Mouse (Mus musculus) CD4-positive helper T cell, adult 2 months (primary cell): Measurements from ENCODE around the gene Evl.

Experiments used
- DNase-seq: peaks from one replicate; pipeline ENCODE4 v3.0.0-alpha.2; 2012; ENCODE audit warnings: low read depth, missing footprints, low spot score

The Evl gene

GRCm38 (mm10) chr12:108590131-108590530 is 35.6 kb downstream of the Evl start:
- DNase-seq: no peak

DNA sequence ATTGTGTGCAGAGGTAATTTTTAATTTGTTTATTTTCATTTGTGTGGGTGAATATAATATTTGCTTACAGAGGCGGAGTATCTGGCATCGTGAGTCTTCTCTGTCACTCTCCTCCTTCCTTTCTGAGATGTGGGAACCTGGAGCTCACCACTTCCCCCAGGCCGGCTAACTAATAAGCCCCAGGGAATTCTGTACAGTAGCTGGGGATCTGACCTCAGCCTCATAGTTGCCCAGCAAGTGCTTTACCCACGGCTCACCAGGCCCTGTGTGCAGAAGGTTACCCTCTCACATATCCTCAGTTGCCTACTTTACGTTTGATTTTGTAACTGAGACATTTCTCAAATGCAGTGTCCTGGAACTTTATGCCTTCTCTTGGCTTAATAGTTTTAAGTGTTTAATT is 37.1 kb downstream of the Evl start:
- no peak for DNase-seq

- no peak for DNase-seq
Observed at GRCm38 (mm10) chr12:108592866-108593265, 38.3 kb downstream of the Evl start.

DNA sequence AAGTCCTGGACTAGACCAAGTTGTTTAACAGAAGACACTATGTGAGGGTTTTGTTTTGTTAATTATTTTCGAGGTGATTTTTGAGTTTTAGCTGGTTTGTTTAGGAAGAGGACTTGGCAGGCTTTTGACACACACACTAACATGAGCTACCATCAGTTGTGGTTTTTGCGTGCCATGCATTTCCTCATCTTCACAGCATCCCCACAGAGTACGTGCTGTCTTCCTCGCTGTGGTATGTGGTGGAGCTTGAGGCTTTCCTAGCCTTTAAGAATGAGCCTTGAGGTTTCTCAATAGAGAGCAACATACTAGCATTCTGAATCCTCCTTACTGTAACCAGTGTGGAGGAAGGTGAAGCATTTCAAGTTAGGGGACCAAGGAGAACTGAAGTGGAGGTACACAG is 46.3 kb downstream of the Evl start:
- peak; percentile 62 for DNase-seq

GRCm38 (mm10) chr12:108601326-108601725 is 46.8 kb downstream of the Evl start:
- DNase-seq: no peak

- DNase-seq: no peak
Observed at GRCm38 (mm10) chr12:108604546-108604945, 50.0 kb downstream of the Evl start.

DNA sequence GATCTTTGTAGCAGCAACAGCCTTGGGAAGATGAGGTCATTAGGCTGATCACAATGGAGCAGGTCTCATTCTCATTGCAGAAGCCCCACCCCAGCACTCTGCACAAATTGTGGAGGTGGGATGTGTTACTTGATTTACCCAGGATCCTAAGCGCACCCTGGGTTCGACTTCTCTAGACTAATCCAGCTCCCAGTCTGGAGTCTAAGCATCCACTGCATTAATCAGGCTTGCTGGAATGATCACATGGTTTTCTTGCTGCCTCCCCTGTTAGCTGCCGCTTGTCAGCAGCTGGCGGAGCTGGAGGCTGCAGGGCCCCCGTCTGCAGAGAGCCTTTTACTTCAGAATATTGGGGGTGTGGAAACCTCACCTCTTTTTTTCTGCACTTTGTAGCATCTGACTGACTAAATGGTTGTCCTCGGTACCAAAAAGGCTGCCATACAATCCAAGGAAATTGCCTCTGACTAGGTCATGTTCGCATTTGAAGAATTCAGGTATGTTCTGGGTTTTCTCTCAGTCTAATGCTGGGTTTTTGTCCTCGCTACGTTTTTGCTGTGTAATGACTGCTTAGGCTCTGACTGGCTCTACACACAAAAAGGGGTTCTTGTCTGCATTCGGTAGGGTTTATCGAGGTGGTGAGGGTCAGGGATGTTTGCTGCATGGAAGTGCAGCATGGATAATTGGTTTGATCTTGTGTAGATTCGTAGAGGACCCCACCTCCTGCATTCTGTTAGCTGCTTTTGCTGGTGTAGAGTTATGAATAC is 51.2 kb downstream of the Evl start:
- DNase-seq: no peak

- DNase-seq: no peak
Observed at GRCm38 (mm10) chr12:108606321-108606720, 51.8 kb downstream of the Evl start.

GRCm38 (mm10) chr12:108609446-108609845 is 54.9 kb downstream of the Evl start:
- no peak for DNase-seq

DNA sequence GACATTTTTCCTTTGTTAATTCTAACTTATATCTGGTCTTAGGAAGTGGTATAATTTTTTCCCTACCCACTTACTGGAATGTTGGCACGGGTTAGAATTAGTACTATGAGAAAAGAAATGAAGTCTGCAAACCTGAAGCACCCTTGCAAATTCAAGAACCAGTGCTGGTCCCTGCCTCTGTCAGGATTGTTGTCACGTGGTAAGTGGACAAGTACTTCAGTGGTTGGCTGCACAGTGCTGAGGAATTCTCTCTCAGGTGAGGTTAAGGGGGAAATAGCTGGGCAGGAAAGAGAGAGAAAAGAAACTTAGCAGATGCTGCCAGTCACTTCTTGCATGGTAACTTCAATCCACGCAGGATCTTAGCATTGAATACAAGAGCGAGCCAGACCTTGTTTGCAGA is 55.7 kb downstream of the Evl start:
- no peak for DNase-seq

DNA sequence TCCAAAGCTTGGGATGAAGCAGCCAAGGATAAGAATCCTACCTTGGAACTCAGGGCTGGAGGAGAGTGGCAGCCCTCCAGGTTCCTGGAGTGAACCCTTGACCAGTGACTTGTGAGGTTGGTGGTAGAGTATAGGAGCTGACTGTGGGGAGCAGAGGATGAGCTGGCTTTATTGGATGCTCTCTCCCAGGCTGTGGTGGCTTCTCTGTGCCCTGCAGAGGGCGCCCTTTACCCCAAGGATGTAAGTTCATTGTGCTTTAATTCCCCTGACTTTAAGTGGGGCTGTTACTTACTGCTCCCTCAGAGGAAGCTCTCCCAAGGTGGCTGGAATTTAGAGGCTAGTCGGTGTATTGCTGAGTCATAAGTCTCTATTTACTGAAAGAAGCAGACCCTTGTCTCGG is 58.6 kb downstream of the Evl start:
- peak; percentile 85 for DNase-seq

DNA sequence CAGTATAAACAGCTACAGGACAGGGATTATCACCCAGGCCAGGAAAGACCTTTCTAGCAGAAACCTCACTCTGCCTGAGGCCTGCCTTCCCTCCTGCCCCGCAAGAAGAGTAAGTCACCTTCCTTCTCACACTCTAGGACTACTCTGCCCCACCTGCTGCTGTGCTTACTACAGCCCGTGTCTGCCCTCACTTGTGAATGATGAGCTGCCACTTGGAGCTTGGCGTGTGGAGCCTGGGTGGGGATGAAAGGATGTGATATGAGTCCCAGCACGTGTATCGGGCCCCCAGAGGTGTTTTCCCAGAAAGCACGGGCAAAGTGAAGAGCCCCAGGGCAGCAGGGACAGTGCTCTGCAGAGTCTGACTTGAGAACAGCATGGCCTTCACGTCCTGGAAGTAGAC is 63.0 kb downstream of the Evl start:
- DNase-seq: no peak

DNA sequence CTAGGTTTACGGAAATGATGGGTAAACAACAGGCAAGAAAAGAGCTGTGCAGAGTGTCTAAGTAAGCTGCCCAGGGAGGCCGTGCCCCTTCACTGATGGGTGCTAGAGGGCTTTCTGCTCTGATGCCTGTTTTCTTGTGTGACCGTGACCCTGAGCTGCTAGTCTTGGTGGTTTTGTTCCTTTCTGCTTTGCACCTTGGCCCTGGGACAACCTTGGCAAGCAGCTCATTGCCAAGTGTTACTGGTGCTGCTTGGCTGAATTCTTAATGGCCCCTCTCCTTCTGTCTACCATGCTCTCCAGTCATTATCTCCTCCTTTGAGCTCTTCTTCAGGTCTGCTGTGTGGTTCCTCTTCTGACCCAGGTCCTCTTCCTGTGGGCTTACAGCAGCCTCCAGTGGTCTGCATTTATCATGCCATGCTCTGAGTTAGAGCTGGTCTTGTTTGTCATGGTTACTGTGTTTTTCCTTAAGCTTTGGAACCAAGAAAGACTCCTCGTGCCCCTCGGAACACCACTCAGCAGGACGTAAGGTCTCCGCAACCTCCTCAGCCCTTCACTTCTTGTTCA is 65.4 kb downstream of the Evl start:
- DNase-seq: no peak

DNA sequence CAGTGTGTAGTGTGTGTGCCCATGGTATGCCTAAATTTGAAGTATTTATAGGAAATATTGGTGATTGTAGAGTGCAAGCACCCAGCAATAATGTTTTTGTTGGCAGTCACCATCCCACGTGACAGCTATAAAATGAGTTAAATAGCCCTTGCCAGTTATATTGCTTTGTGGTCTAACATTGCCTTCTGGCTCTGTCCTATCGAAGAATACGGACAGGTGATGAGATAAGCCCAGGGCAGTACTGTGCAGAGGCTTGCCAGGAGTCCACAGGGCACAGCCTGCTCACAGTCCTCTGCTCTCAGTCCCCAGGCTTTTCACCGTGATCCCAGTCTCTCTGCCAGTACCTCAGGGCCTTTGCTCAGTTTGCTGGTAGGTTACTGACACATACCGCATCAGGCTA is 67.9 kb downstream of the Evl start:
- DNase-seq: no peak

DNA sequence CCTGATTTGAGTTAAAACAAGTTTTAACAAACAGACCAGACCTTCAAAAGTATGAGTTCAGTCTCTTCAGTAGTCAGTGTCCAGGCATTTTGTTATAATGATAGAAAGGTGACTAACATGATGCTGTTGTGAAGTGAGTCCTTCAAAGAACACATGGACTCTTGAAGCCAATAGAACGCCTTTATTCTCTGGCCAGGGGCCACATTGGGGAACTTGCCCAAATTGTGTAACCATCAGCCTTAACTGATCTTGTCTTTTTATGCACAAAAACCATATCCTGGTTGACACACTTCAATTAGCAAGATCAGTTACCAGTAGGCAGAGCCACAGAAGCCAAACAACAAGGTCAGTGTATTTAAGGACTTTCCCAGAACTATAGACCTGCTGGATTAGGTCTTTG is 75.0 kb downstream of the Evl start:
- no peak for DNase-seq

DNA sequence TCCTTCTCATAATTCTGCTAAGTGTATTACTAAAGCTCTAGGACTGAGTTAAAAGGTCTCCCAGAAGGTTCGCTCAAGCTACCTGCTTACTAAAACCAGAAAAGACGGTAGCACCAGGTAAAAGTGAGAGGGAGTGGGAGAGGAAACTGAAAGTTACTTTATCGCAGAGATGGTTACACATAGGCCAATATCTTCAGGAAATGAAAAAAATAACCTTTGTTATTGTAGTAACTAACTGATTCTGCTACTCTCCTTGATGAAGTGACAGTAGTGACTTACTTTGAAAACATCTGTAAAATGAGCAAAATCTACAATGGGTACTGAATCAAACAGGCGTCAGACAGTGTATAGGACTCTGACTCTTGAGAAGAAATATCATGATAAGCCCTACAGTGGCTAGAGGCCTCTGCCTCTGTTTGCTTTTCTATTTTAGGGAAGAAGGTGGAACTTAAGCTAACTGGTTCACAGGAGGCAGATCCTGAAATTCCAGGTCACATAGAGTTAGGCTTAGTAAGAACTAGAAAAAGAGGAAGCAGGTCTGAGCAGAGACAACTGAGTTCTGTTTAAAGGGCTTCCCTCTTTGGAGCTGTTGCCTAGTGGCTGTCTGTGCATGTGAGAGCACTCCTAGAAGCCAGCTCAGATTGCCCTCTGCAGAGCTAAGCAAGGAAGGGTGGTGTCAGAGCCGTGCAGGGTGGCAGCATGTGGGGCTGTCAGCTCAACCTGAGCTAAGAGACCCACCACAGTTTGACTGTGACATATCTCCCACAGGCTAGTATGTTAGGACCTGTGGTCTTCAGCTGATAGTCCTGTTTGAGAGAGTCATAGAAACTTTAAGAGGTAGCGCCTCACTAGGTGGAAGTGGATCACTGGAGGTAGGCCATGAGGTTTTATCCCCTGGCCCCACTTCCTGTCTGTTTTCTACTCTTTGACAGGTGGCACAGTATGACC is 76.5 kb downstream of the Evl start:
- peak; percentile 56 for DNase-seq

- DNase-seq: no peak
Observed at GRCm38 (mm10) chr12:108632501-108632900, 78.0 kb downstream of the Evl start.

- peak; percentile 49 for DNase-seq
Observed at GRCm38 (mm10) chr12:108634031-108634430, 79.5 kb downstream of the Evl start.

DNA sequence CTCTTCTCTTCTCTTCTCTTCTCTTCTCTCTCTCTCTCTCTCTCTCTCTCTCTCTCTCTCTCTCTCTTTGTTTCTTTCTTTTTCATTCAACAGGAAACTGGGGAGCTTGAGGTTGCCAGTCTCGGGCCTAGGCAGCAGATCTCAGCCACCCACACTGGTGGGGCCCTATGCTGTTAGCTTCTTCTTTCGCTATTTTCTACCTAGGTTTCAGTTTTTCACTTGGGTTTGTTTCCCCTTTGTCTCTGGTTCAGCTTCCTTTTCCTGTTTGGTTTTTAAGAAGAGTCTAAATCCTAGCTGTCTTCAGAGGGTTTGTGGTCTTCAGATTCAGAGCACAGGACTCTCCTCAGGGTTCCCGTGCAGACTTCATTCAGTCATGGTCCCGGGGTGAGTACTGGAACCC is 81.0 kb downstream of the Evl start:
- DNase-seq: peak; percentile 84

GRCm38 (mm10) chr12:108637440-108637839 is 82.9 kb downstream of the Evl start:
- DNase-seq: no peak

GRCm38 (mm10) chr12:108639126-108639525 is 84.6 kb downstream of the Evl start:
- DNase-seq: no peak

DNA sequence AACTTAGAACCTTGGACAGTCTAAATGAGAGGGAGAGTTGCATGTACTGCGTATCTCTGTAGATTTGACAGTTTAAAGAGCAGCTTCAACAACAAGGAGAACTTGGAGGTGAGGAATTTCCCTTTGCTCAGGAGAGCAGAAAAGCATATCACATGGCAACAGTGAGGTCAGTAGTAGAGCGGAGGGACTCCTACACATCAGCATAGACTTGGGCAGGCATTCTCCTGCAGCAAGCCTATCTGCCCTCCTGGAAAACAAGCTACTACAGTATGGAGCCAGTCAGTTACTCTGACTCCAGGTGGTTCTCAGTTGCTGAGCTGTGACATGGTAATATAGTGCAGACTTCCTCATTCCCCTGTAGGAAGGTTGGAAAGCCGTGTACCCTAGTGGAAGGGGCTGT is 87.5 kb downstream of the Evl start:
- no peak for DNase-seq
